Mouse (Mus musculus): ENCODE data around the gene Man2c1. TPM values are rescaled to one million over a fixed set of nuclear protein-coding genes. Genes with fewer than 3 reads are reported as not detected.

Gene Man2c1
- polyA plus RNA-seq, 1 experiment, result 86.1 TPM

- H3K4me3 ChIP-seq (ENCODE audit: insufficient read depth, low read length), result no peak overlapping the region
- H3K4me1 ChIP-seq (ENCODE audit: control insufficient read depth, insufficient read depth, low read length), result no peaks in the 10 kb centered on the region
- no peak overlapping the region for H3K27ac ChIP-seq (ENCODE audit: insufficient read depth, low read length)
- TF ChIP-seq CTCF (IDR thresholded peaks at IDR 0.05; ENCODE audit: borderline replicate concordance, insufficient read depth, low read length), result peak; percentile 20; the same call in 1 of the 2 replicates
- no peak for TF ChIP-seq POLR2A (IDR thresholded peaks at IDR 0.05; ENCODE audit: low read depth, low read length)
Observed at GRCm38 (mm10) chr9:57152331-57152730, 21.8 kb downstream of the Man2c1 start.

- Histone ChIP-seq H3K4me1 (ENCODE audit: control insufficient read depth, insufficient read depth, low read length) (no peaks in the 10 kb centered on the region), H3K4me3 (ENCODE audit: insufficient read depth, low read length) (no peak overlapping the region), H3K27ac (ENCODE audit: insufficient read depth, low read length) (no peak overlapping the region)
- TF ChIP-seq CTCF (IDR thresholded peaks at IDR 0.05; ENCODE audit: borderline replicate concordance, insufficient read depth, low read length) (no peak), POLR2A (IDR thresholded peaks at IDR 0.05; ENCODE audit: low read depth, low read length) (no peak)
Observed at GRCm38 (mm10) chr9:57156383-57156782, 25.9 kb downstream of the Man2c1 start.

- Histone ChIP-seq H3K27ac (ENCODE audit: insufficient read depth, low read length) (no peak overlapping the region), H3K4me1 (ENCODE audit: control insufficient read depth, insufficient read depth, low read length) (no peaks in the 10 kb centered on the region), H3K4me3 (ENCODE audit: insufficient read depth, low read length) (no peak overlapping the region)
- TF ChIP-seq CTCF (IDR thresholded peaks at IDR 0.05; ENCODE audit: borderline replicate concordance, insufficient read depth, low read length) (no peak), POLR2A (IDR thresholded peaks at IDR 0.05; ENCODE audit: low read depth, low read length) (no peak)
Observed at GRCm38 (mm10) chr9:57156823-57157222, 26.3 kb downstream of the Man2c1 start.

- no peak overlapping the region for H3K27ac ChIP-seq (ENCODE audit: insufficient read depth, low read length)
- H3K4me1 ChIP-seq (ENCODE audit: control insufficient read depth, insufficient read depth, low read length), result no peaks in the 10 kb centered on the region
- TF ChIP-seq CTCF (IDR thresholded peaks at IDR 0.05; ENCODE audit: borderline replicate concordance, insufficient read depth, low read length) (no peak), POLR2A (IDR thresholded peaks at IDR 0.05; ENCODE audit: low read depth, low read length) (no peak)
- H3K4me3 ChIP-seq (ENCODE audit: insufficient read depth, low read length), result peak overlapping the region; percentile 92
Observed at GRCm38 (mm10) chr9:57157499-57157898, 27.0 kb downstream of the Man2c1 start.

- peak within 1 kb of the TSS; percentile 92 for H3K4me3 ChIP-seq (ENCODE audit: insufficient read depth, low read length)
- TF ChIP-seq POLR2A (IDR thresholded peaks at IDR 0.05; ENCODE audit: low read depth, low read length), result peak; percentile 70
- no peak for TF ChIP-seq CTCF (IDR thresholded peaks at IDR 0.05; ENCODE audit: borderline replicate concordance, insufficient read depth, low read length)
- no peak within 1 kb of the TSS for H3K27ac ChIP-seq (ENCODE audit: insufficient read depth, low read length)
- no peaks in the 10 kb centered on the region for H3K4me1 ChIP-seq (ENCODE audit: control insufficient read depth, insufficient read depth, low read length)
Observed at GRCm38 (mm10) chr9:57158013-57158470, 27.6 kb downstream of the Man2c1 start, which contains the start of gene Commd4. TSS of gene Commd4 (minus strand) at chr9:57158331.

GRCm38 (mm10) chr9:57158506-57158905 is 28.0 kb downstream of the Man2c1 start:
- TF ChIP-seq POLR2A (IDR thresholded peaks at IDR 0.05; ENCODE audit: low read depth, low read length) (no peak; the same call in 1 of the 2 replicates), CTCF (IDR thresholded peaks at IDR 0.05; ENCODE audit: borderline replicate concordance, insufficient read depth, low read length) (no peak)

GRCm38 (mm10) chr9:57162496-57162895 is 32.0 kb downstream of the Man2c1 start:
- Histone ChIP-seq H3K4me3 (ENCODE audit: insufficient read depth, low read length) (no peak overlapping the region), H3K27ac (ENCODE audit: insufficient read depth, low read length) (no peak overlapping the region), H3K4me1 (ENCODE audit: control insufficient read depth, insufficient read depth, low read length) (no peaks in the 10 kb centered on the region)
- no peak for TF ChIP-seq POLR2A (IDR thresholded peaks at IDR 0.05; ENCODE audit: low read depth, low read length)
- peak; percentile 63; the same call in 1 of the 2 replicates for TF ChIP-seq CTCF (IDR thresholded peaks at IDR 0.05; ENCODE audit: borderline replicate concordance, insufficient read depth, low read length)

More at GRCm38 (mm10) chr9:57158506-57158905, 28.0 kb downstream of the Man2c1 start:
- Histone ChIP-seq H3K27ac (ENCODE audit: insufficient read depth, low read length) (no peak overlapping the region), H3K4me3 (ENCODE audit: insufficient read depth, low read length) (no peak overlapping the region), H3K4me1 (ENCODE audit: control insufficient read depth, insufficient read depth, low read length) (no peaks in the 10 kb centered on the region)

- Histone ChIP-seq H3K4me3 (ENCODE audit: insufficient read depth, low read length) (no peak overlapping the region), H3K27ac (ENCODE audit: insufficient read depth, low read length) (no peak overlapping the region), H3K4me1 (ENCODE audit: control insufficient read depth, insufficient read depth, low read length) (no peaks in the 10 kb centered on the region)
- TF ChIP-seq CTCF (IDR thresholded peaks at IDR 0.05; ENCODE audit: borderline replicate concordance, insufficient read depth, low read length), result no peak
- TF ChIP-seq POLR2A (IDR thresholded peaks at IDR 0.05; ENCODE audit: low read depth, low read length), result no peak
Observed at GRCm38 (mm10) chr9:57163137-57163536, 32.6 kb downstream of the Man2c1 start.

GRCm38 (mm10) chr9:57166173-57166572 is 35.7 kb downstream of the Man2c1 start:
- no peak overlapping the region for H3K4me3 ChIP-seq (ENCODE audit: insufficient read depth, low read length)
- no peak overlapping the region for H3K27ac ChIP-seq (ENCODE audit: insufficient read depth, low read length)
- no peak for TF ChIP-seq POLR2A (IDR thresholded peaks at IDR 0.05; ENCODE audit: low read depth, low read length)
- TF ChIP-seq CTCF (IDR thresholded peaks at IDR 0.05; ENCODE audit: borderline replicate concordance, insufficient read depth, low read length), result no peak
- H3K4me1 ChIP-seq (ENCODE audit: control insufficient read depth, insufficient read depth, low read length), result no peaks in the 10 kb centered on the region

- Histone ChIP-seq H3K4me1 (ENCODE audit: control insufficient read depth, insufficient read depth, low read length) (no peaks in the 10 kb centered on the region), H3K27ac (ENCODE audit: insufficient read depth, low read length) (no peak overlapping the region), H3K4me3 (ENCODE audit: insufficient read depth, low read length) (no peak overlapping the region)
- TF ChIP-seq POLR2A (IDR thresholded peaks at IDR 0.05; ENCODE audit: low read depth, low read length) (no peak), CTCF (IDR thresholded peaks at IDR 0.05; ENCODE audit: borderline replicate concordance, insufficient read depth, low read length) (no peak)
Observed at GRCm38 (mm10) chr9:57168411-57168810, 37.9 kb downstream of the Man2c1 start.

Other genes with a start within 250 kb of the Man2c1 start
- gene Snx33, start 202.3 kb upstream of the Man2c1 start, polyA plus RNA-seq (2011; ENCODE audit: insufficient read length, low read depth, missing spikeins), result 18.1 and 20.7 TPM in 2 replicates
- gene Imp3, start 193.2 kb upstream of the Man2c1 start, polyA plus RNA-seq (2011; ENCODE audit: insufficient read length, low read depth, missing spikeins), result 92.7 and 107 TPM in 2 replicates
- 14.1 and 14.5 TPM in 2 replicates for gene Snupn, start 179.8 kb upstream of the Man2c1 start, polyA plus RNA-seq (2011; ENCODE audit: insufficient read length, low read depth, missing spikeins)
- 74.5 and 79.8 TPM in 2 replicates for gene Ptpn9, start 135.8 kb upstream of the Man2c1 start, polyA plus RNA-seq (2011; ENCODE audit: insufficient read length, low read depth, missing spikeins)
- gene Sin3a, start 58.6 kb upstream of the Man2c1 start, polyA plus RNA-seq (2011; ENCODE audit: insufficient read length, low read depth, missing spikeins), result 34.3 and 49.7 TPM in 2 replicates
- 6.5 and 7.0 TPM in 2 replicates for gene Neil1, start 17.6 kb downstream of the Man2c1 start, polyA plus RNA-seq (2011; ENCODE audit: insufficient read length, low read depth, missing spikeins)
- gene Commd4, start 27.6 kb downstream of the Man2c1 start, polyA plus RNA-seq (2011; ENCODE audit: insufficient read length, low read depth, missing spikeins), result 48.4 and 52.4 TPM in 2 replicates
- gene Trcg1, start 105.9 kb downstream of the Man2c1 start, polyA plus RNA-seq (2011; ENCODE audit: insufficient read length, low read depth, missing spikeins), result not detected in 2 replicates
- gene 1700017B05Rik, start 131.9 kb downstream of the Man2c1 start, polyA plus RNA-seq (2011; ENCODE audit: insufficient read length, low read depth, missing spikeins), result 30.6 and 36.6 TPM in 2 replicates